Mouse (Mus musculus) lung, embryonic 14.5 days (tissue): ENCODE results near the gene Rasd2. TPM values are rescaled to one million over a fixed set of nuclear protein-coding genes. Genes with fewer than 3 reads are reported as not detected.

Source experiments
- ATAC-seq: fragments of 200-750 bp; cut with Nextera tagmentation; 2 replicates; pipeline ENCODE4 v1.8.0; 2017; ENCODE audit warnings: mild to moderate bottlenecking, moderate TSS enrichment, moderate library complexity; ENCODE audit not compliant: insufficient read depth
- DNase-seq: peaks from one replicate; pipeline ENCODE4 v3.0.0-alpha.2; 2015
- H3K27ac ChIP-seq: fragments of 300-500 bp; sonication (generic); 2 replicates; pipeline ENCODE4 v1.5.1; 2014; ENCODE audit warnings: low read depth, mild to moderate bottlenecking, moderate library complexity
- H3K27me3 ChIP-seq: fragments of 300-500 bp; sonication (generic); 2 replicates; pipeline ENCODE4 v1.6.1; 2014; ENCODE audit warnings: low read length, control low read depth; ENCODE audit not compliant: insufficient read depth
- H3K36me3 ChIP-seq: fragments of 300-500 bp; sonication (generic); 2 replicates; pipeline ENCODE4 v1.6.1; 2014; ENCODE audit warnings: control low read depth; ENCODE audit not compliant: insufficient read depth
- H3K4me1 ChIP-seq: fragments of 300-500 bp; sonication (generic); 2 replicates; pipeline ENCODE4 v1.6.1; 2014; ENCODE audit warnings: antibody characterized with exemption, control low read depth; ENCODE audit not compliant: insufficient read depth
- H3K4me2 ChIP-seq: fragments of 300-500 bp; sonication (generic); 2 replicates; pipeline ENCODE4 v1.6.1; 2014; ENCODE audit warnings: mild to moderate bottlenecking
- H3K4me3 ChIP-seq: fragments of 300-500 bp; sonication (generic); 2 replicates; pipeline ENCODE4 v1.5.1; 2014; ENCODE audit warnings: low read depth, low read length
- H3K9ac ChIP-seq: fragments of 300-500 bp; sonication (generic); 2 replicates; pipeline ENCODE4 v1.6.1; 2014
- H3K9me3 ChIP-seq: fragments of 300-500 bp; sonication (generic); 2 replicates; pipeline ENCODE4 v1.6.1; 2016; ENCODE audit warnings: low read depth, low read length, control low read depth
- CTCF ChIP-seq: IDR thresholded peaks from 2 replicates; pipeline ENCODE4 v1.5.1; 2016; ENCODE audit warnings: antibody characterized with exemption, low read depth
- WGBS: fragments of 180-500 bp; shearing (Covaris S2); extraction: QIAGEN DNeasy Blood & Tissue Kit; methylation state at CpG from one replicate; pipeline ENCODE4 v1.1.7; 2014; 5-methylcytosine and 5-hydroxymethylcytosine counted together
- polyA plus RNA-seq: library from polyadenylated mRNA; unstranded; fragments of >200 nt; fragmentation: Nextera tagmentation; extraction: Ambion mirVana; gene quantifications from 2 replicates; pipeline ENCODE4 v1.2.1, GENCODE M21; 2014

Rasd2 gene
- polyA plus RNA-seq, 1 experiment from 2014 or later: 0.78 TPM

DNA sequence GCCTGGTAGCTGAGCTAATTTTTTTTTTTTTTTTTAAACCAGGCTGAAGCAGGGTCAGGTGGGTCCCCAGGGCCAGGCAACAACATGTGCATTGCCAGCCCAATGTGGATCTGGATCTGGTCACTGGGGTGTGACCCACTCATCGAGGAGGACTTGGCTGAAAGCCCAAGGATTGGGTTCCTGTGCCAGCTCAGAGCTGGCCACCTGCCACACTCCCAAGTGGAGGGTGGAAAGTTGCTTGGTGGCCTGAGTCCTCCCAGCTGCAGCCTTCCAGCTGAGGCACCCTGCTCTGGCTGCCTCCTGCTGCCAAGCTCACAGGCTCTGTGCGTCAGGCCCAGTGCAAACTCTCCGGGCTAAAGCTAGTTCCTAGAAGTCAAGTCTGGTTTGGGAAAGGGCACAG lies 2.3 kb upstream of the Rasd2 start:
- DNase-seq: peak; percentile 73
- no peaks in the 10 kb centered on the region for H3K36me3 ChIP-seq
- peaks cover 3% of the 10 kb centered on the region; the same call in 1 of the 2 replicates for H3K4me1 ChIP-seq
- H3K27ac ChIP-seq: no peak overlapping the region
- peak; percentile 20; the same call in 1 of the 2 replicates for ATAC-seq
- no peaks in the 10 kb centered on the region for H3K9me3 ChIP-seq
- H3K27me3 ChIP-seq: peaks cover 39% of the 10 kb centered on the region
- H3K9ac ChIP-seq: no peak overlapping the region
- no peak for TF ChIP-seq CTCF
- no peak overlapping the region for H3K4me2 ChIP-seq
- 48% methylated on average over 3 of the region's 3 CpGs for WGBS
- no peak overlapping the region for H3K4me3 ChIP-seq

GRCm38 (mm10) chr8:75212631-75213306 lies 975 bp upstream of the Rasd2 start:
- H3K9ac ChIP-seq: peak overlapping the region; percentile 40
- H3K27ac ChIP-seq: no peak overlapping the region
- H3K36me3 ChIP-seq: no peaks in the 10 kb centered on the region
- peak overlapping the region; percentile 46 for H3K4me3 ChIP-seq
- DNase-seq (peak; percentile 80), ATAC-seq (peak; percentile 91)
- peak overlapping the region; percentile 95 for H3K4me2 ChIP-seq
- 1% methylated on average over 63 of the region's 63 CpGs for WGBS
- no peak for TF ChIP-seq CTCF
- peaks cover 3% of the 10 kb centered on the region; the same call in 1 of the 2 replicates for H3K4me1 ChIP-seq
- no peaks in the 10 kb centered on the region for H3K9me3 ChIP-seq
- peaks cover 44% of the 10 kb centered on the region for H3K27me3 ChIP-seq

DNA sequence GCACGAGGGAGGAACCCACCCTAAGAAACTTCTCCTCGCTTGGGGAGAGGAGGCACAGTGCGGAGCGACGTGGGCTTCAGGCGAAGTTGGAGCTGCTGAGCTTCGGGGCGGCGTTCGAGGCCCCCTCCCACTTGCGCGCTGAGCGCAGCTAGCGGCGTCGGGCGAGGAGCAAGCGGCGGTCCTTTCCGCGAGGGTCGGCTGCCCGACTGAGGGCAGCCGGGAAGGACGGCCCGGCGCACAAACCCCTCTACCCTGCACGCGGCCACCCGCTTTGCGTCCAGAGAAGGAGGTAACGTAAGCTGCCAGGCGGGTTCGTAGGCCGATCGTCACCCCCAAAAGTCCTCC lies 465 bp upstream of the Rasd2 start:
- TF ChIP-seq CTCF: no peak
- peak overlapping the region; percentile 40 for H3K9ac ChIP-seq
- peak overlapping the region; percentile 95 for H3K4me2 ChIP-seq
- no peak overlapping the region for H3K27ac ChIP-seq
- peak; percentile 54 for ATAC-seq
- WGBS: under 1% methylated on average over 36 of the region's 36 CpGs
- no peak for DNase-seq
- no peaks in the 10 kb centered on the region for H3K9me3 ChIP-seq
- H3K36me3 ChIP-seq: no peaks in the 10 kb centered on the region
- peak overlapping the region; percentile 46 for H3K4me3 ChIP-seq
- H3K27me3 ChIP-seq: peaks cover 44% of the 10 kb centered on the region
- H3K4me1 ChIP-seq: peaks cover 3% of the 10 kb centered on the region; the same call in 1 of the 2 replicates

DNA sequence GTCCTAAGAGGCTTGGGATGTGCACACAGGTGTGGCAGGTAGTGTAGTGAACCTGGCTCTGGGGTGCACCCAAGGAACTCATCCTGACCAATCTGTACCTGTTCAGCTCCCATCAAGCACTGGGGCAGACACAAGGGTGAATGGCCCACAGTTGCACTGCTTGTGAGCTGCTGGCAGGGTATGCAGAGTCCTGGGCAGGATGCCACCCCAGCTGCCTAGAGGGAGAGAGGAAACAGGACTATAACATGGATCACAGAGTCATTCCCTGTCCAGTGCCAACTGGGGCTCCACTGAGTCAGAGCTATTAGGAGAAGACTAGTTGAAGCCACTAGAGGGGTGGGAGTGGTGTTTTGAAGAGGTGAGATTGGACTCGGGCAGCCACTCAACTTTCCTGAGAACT lies 1.3 kb downstream of the Rasd2 start:
- no peaks in the 10 kb centered on the region for H3K9me3 ChIP-seq
- no peak overlapping the region for H3K27ac ChIP-seq
- H3K4me1 ChIP-seq: peaks cover 3% of the 10 kb centered on the region; the same call in 1 of the 2 replicates
- H3K36me3 ChIP-seq: no peaks in the 10 kb centered on the region
- H3K27me3 ChIP-seq: peaks cover 44% of the 10 kb centered on the region
- 53% methylated on average over 1 of the region's 1 CpGs for WGBS
- no peak overlapping the region for H3K4me2 ChIP-seq
- ATAC-seq: no peak
- no peak overlapping the region for H3K9ac ChIP-seq
- no peak overlapping the region for H3K4me3 ChIP-seq
- TF ChIP-seq CTCF: 0 out of 2 replicates have a peak, but pooled peaks have one; percentile 6
- DNase-seq: no peak

DNA sequence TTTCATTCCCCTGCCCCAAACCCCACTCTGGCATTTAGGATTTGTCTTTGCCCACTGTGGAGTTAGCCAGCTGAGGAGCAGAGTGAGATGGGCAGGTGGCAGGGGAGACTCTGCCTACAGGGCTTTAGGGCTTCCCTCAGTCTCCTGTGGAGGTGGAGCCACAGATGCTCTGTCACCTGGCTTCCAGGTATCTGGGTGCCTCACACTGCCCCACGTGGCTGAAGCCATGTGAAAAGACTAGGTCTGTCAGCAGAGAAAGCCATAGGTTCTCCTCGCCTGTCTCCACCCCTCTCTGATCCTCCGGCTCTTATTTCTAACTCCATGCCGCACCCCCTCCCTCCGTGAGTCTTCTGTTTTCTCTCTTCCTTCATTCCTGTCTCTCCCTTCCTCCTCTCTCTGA lies 2.2 kb downstream of the Rasd2 start:
- TF ChIP-seq CTCF: no peak
- DNase-seq: no peak
- 3% methylated on average over 5 of the region's 5 CpGs for WGBS

DNA sequence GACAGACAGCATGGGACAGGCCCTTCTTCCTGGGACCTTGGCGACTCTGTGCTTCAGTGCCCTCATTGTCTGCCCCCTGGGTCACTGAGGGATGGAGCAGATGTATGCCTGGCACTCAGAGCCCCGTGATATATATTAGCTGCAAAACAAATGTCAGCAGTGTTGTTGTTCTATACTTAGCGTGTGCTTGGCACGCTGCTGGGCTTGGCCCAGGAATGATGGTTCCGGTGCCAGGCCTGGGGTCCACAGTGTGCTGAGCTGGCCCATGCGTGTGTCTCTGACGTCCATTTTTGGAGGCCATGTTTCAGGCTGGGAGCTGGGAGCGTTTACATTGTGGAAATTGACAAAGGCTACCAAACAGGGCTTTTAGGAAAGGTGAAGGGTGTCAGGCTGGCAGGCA lies 3.1 kb downstream of the Rasd2 start:
- H3K4me3 ChIP-seq: no peak overlapping the region
- H3K27ac ChIP-seq: no peak overlapping the region
- peaks cover 44% of the 10 kb centered on the region for H3K27me3 ChIP-seq
- no peak overlapping the region for H3K9ac ChIP-seq
- DNase-seq (no peak), ATAC-seq (no peak)
- H3K36me3 ChIP-seq: no peaks in the 10 kb centered on the region
- peaks cover 3% of the 10 kb centered on the region; the same call in 1 of the 2 replicates for H3K4me1 ChIP-seq
- 83% methylated on average over 8 of the region's 8 CpGs for WGBS
- no peak for TF ChIP-seq CTCF
- H3K9me3 ChIP-seq: no peaks in the 10 kb centered on the region
- H3K4me2 ChIP-seq: no peak overlapping the region

More for the DNA sequence above, 2.2 kb downstream of the Rasd2 start:
- Histone ChIP-seq H3K27ac (no peak overlapping the region), H3K36me3 (no peaks in the 10 kb centered on the region), H3K27me3 (peaks cover 44% of the 10 kb centered on the region), H3K9ac (no peak overlapping the region), H3K4me3 (no peak overlapping the region), H3K4me1 (peaks cover 3% of the 10 kb centered on the region; the same call in 1 of the 2 replicates), H3K9me3 (no peaks in the 10 kb centered on the region), H3K4me2 (no peak overlapping the region)
- no peak for ATAC-seq

GRCm38 (mm10) chr8:75217969-75218368 lies 4.2 kb downstream of the Rasd2 start:
- peak; percentile 92 for TF ChIP-seq CTCF
- Histone ChIP-seq H3K4me1 (peaks cover 3% of the 10 kb centered on the region; the same call in 1 of the 2 replicates), H3K27me3 (peaks cover 40% of the 10 kb centered on the region), H3K9ac (no peak overlapping the region), H3K4me3 (no peak overlapping the region), H3K4me2 (no peak overlapping the region), H3K9me3 (no peaks in the 10 kb centered on the region), H3K36me3 (no peaks in the 10 kb centered on the region), H3K27ac (no peak overlapping the region)
- DNase-seq: peak; percentile 88
- 10% methylated on average over 4 of the region's 4 CpGs for WGBS
- peak; percentile 19; the same call in 1 of the 2 replicates for ATAC-seq
